Mouse (Mus musculus): Measurements from ENCODE around the gene Rhox12.

Rhox12 gene

DNA sequence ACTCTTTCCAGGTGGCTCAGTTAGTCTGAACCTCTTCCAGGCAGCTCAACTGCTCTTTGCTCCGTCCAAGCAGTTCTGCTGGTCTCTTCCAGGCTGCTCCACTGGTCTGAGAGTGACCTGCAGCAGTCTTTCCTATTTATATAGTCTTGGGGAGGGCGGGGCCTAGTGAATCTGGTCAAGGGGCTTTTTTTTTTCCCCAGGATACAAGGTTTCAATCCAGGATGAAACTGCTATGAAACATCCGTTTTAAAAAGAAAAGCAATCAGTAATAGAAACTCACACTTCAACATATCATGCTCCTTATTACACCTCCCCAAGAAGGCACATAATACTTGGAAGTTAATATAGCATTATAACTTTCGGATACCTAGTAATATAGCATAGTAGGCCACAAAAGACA, at the start of gene Rhox12:
TSS of gene Rhox12 (minus strand) at position 101 of the 400 bp plus-strand sequence.
- DNase-seq (ENCODE audit: extremely low spot score): no peak

DNA sequence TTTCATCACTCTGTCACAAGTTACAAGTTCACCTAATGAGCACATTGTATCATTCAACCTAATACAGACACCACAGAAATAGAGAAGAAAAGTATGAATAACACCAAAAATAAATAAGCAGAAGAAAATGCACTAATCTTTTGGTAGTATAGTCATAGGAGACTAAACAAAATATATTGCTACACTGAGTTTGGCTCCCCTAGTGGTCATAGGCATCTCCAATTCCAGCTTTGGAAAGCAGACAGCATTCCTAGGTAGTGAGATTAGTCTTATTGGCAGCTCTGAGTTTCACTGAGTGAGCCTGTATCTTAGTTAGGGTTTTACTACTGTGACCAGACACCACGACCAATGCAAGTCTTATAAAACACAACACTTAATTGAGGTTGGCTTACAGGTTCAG, 48.4 kb upstream of the Rhox12 start:
- no peak for DNase-seq (ENCODE audit: extremely low spot score)

DNA sequence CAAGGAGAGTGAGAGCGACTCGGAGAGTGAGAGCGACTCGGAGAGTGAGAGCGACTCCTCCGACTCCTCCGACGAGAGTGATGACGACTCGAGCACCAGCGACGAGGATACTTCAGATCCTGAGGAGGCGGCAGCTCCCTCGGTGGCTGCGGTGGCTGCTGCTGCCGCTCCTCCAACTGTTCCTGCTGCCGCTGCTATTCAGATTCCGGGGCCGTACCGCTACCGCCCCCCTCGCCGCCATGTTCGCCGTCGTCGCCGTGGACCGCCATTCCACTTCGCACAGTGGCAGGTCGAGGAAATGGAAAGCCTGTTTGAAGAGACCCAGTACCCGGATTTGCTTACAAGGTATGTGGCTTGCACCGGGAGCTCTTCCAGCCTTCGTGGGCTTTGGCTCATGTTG, 10.8 kb upstream of the Rhox12 start:
- DNase-seq (ENCODE audit: extremely low spot score): no peak

DNA sequence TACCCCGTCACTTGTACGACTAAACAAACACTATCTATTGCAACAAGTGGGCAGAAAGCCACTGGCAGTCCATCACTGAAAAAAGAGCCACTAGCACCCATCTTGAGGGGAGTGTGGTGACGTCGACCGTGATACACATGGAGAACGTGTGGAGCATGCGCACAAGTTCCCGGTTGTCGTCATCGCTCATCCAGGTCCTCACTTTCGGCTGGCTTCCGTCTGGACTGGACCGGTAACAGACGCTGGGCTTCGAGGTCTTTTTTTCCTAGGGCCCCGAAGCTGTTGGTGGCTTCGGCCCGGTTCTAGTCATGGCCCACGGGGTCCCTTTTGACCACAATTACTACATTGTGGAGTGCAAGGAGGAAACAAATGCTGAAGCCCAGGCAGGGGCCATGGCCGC, 10.3 kb upstream of the Rhox12 start, which contains the start of gene Rhox13:
TSS of gene Rhox13 (plus strand) at position 238 of the 400 bp plus-strand sequence.
- no peak for DNase-seq (ENCODE audit: extremely low spot score)

DNA sequence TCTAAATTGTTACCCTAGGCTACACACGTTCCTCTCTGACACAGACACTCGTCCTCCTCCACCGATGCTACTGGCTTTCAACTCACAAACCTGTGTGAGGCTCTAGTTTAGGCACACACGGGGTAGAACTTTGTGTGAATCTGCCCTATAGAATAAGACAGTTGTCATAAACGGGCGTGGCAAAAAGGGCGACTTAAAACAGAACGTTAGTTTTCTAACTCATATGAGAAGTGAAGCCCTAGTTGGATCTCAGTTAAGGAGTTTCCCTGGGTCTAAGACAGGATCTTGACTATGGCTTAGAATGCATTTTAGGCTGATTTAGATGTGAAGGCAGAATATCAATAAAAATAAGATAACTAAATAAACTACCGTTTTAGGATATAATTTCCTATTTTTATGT, 25.7 kb downstream of the Rhox12 start, which contains the start of gene Rhox11:
TSS of gene Rhox11 (minus strand) at position 101 of the 400 bp plus-strand sequence.
- DNase-seq (ENCODE audit: extremely low spot score): no peak

DNA sequence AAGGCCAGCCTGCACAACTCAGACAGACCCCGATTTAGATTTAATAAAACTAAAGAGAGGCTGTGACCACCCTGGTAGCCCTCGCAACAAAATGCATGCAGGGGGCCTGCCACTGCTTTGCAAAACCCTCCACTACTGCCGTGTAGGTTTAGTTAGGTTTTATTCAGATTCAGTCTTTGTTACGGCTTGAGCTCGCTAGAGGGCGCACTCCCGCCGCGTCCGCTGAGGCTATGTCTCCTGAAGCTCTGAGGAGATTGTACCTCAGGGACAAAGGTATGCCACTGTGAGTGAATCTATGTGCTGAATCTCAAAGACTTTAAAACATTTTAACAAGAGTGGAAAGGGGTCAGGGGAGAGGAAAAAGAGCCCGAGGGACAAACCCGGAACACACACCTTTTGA, 26.5 kb downstream of the Rhox12 start:
- DNase-seq (ENCODE audit: extremely low spot score): peak; percentile 27

DNA sequence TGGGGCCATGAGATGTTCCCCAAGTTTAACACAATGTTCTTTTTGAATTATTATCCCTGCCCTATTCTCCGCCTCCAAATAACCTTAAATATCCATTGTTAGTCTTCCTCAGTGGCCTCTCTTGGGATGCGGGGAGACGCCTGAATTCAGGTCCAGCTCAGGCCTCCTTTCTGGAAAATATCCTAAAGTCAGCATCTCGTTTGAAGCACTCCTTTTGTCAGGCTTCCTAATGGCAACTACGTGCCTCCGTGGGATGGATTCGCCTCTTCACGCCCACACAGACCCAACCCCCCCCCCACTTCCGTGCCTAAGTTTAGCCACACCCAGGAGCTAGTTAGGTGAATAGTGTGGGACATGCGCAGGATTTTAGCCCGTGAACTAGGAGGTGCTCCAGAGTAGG, 44.5 kb downstream of the Rhox12 start, which contains the start of gene Rhox10:
TSS of gene Rhox10 (plus strand) at position 301 of the 400 bp plus-strand sequence.
- DNase-seq (ENCODE audit: extremely low spot score): no peak

DNA sequence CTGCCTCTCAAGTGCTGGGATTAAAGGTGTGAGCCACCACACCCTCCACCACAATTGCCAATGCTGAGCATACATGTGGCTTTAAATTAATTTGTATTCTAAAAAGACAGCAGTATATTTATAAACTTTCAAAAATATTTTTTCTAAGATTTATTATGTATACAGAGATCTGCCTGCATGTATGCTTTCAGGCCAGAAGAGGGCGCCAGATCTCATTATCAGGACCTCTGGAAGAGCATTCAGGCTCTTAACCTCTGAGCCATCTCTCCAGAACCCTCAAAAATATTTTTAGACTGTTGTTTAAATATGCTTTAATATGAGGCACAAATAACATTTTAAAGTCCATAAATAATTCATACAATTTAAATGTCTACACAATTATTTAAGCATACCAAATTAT, 49.2 kb downstream of the Rhox12 start:
- DNase-seq (ENCODE audit: extremely low spot score): no peak
